Mouse (Mus musculus) mouse trophoblast stem cell (cell line): ENCODE measurements at regions not wholly inside any gene's neighbourhood (a gene's known extent, or its start where the extent isn't known, plus 50 kb on each side); places are given as distances from the start of the nearest gene placed in this dataset.
"Not testable (repeated sequence)": the region's sequence is repeated elsewhere in the genome, so short reads cannot be mapped to it uniquely, and the experiment has no call there.

Source experiments
- in situ Hi-C, 2 experiments: fragments of 300-500 bp; cut with MseI, MboI; formaldehyde crosslinking; loops; 2 replicates in 1 of 2; 3 replicates in 1 of 2; pipeline ENCODE4 v1.15.1; 2025

DNA sequence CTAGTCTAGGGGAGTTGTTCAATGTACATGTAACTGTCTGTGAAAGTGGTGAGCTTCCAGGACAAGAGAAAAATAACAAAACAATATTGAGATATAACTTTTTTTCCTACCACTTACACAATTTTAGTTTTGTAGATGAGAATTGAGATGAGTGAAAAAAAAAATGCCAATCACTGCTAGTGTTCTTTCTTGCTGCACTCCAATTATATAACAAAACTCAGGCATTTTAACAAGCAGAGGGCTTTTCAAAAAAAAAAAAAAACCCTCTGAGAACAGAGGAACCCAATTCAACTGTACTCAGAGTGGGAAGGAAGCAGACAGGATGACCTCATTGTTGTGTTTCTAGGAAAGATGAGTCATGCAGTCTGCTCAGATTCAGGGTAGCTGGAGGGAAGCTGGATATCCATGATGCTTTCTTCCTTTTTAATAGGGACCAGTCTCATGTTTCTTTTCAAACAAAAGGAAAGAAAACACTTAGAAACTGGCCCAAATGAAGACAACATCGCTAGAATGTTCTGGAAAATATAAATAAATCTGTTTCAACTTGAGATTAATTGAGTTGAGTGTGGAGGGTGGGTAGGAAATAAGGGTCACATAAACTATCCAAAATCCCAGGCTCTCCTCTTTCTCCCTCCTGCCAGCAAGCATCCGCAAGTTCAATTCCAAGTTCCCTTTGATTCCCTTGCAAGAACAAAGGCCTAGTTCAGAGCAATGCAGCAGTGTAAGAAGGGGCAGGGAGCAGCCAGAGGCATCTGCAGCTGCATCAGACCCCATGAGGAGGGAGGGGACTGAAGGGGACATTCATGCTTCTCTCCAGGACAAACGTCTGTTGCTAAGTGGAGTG, 250.6 kb downstream of the Trib2 start:
- in situ Hi-C loops, result no loop called here

DNA sequence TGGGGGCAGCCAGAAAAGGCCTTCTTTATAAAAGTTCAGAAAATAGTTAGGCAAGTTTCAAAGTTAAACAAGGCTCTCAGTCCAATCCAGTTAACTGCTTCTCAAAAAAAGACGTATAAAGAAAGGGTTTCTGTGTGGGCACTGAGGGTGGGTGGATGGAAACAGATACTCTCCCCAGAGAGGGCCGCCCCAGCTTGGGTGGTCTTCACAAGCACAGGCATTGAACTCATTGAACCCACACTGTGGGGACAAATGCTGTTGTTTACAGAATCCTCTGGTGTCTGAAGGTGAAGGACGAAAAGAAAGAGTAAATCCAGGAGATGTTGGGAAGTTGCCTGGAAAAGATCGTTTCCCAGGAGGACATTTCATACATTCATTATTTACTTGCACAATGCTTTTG, 253.9 kb downstream of the Trib2 start:
- in situ Hi-C loops, result no loop called here

DNA sequence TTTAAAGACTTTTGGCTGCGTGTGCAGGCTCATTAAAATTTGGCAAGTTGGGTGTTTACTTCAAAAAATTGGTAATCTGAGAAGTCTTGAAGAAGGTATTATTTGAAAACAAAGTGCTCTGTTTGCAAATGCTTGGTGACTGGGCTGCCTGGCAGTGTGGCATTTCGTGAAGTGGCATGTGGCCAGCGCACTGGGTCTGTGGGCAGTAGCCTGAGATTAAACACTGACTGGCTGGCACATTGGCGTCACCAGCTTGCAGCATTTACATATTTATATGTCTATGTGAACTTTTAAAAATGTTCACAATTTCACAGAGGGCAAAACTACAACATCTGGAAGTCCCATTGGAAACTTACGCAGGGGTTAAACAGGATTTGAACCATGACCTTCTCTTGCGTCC, 261.3 kb downstream of the Trib2 start:
- in situ Hi-C loops, result no loop called here

DNA sequence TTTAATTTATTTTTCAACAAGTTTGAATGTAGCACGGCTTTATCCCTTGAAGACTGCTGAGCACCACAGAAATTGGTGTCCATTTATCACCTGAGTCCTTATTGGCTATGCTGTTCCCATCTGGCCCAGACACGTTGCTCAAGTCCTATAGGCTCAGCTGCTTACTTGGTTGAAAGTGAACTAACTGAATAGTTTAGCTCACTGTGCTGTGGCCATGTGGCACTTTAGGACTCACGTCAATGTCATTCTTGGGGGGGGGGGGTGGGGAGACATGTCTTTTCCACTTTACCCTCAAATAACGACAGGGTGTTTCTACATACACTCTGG, 263.1 kb downstream of the Trib2 start:
- in situ Hi-C loops, result no loop called here

DNA sequence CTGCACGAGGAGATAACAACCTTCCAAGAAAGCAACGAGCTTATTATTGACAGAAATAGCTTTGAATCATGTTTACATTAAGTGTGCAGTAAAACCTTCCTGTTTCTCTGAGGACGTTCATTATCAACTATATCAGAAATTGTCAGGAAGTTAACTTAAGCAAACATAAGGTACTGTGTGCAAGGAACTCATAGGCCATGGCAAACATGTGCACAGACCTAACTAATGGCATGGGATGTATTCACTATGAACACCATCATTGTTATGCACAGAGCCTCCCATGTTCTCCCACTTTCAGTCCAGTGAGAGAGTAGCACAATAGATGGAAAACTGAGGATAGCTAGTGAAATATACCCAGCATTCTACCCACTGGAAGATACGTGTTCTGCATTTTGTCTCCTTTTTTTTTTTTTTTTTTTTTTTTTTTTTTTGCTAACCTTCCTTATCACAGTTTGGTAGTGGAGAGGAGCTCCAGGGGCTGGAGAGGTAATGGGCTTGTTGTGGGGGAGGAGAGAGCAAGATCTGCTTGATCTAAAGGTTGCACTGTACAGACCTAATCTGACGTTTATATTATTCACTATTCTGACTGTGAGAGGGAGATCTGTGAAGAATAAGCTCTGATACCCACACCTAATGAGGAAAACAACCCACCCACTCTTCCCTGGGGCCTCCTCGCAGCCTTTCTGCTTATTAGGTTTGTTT, 263.6 kb downstream of the Trib2 start:
- in situ Hi-C loops, result no loop called here

DNA sequence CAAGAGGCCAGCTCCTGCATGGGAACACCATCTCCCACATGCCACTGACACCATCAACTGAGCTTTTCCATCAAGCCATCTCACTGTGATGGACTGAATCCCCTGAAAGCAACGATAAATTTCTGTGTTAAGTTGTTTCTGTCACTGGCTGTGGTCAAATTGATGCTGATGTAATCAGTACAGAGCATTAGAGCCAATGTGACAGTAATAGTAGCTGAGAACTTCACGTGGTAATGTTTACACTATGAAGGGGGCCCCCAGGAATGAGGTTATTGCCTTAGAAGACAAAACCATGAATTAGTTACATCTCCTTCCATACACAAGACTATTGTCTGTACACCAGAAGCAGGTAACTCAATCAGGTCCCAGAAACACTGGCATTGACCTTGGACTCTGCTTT, 264.5 kb downstream of the Trib2 start:
- in situ Hi-C loops, result no loop called here

DNA sequence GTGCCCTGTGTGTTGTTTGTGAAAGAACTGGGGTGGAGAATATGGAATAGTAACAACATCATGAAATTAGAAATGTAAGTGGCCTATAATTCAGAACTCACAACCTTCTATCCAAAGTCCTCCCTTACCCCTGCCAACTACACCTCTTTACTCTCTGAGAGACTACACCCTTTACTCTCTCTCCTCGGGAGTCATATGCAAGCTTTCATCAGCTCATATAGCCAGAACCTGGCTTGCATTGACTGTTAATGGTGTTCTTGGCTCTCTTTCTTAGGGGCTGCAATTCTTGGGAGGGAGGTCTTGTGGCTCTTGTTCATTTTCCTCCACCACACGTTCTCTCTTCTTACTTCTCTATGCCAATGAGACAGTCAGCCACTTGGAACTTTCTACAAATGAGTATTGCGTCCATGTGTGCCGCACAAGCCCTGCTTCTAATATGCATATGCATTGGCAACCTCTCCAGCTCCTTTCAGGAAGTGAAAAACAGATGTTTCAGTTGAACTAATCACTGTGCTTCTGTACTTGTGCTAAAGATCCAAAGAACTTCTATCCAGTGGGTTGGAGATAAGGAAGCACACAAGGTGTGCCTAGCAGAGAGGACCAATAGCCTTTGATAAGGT, 265.3 kb downstream of the Trib2 start:
- in situ Hi-C loops, result no loop called here

DNA sequence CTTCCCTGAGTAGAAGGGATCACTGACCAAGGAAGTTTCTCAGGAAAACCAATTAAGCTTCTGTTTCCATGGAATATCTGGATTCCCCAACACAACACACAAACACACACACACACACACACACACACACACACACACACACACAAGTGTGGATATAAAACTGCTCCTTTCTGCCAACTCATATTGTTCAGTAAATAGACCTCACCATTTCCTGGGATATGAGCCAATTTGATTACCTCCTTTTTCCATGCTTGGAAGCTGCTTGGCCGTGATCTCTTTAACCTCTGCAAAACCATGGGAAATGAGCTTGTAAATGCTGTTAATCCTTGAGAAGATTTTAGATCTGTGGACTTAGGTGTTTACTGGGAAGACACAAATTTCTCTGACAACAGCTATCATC, 272.4 kb downstream of the Trib2 start:
- in situ Hi-C loops, result loop anchor here (25.0 kb wide), 1 partner anchor 968 kb away; no protein-coding TSS in a partner anchor

DNA sequence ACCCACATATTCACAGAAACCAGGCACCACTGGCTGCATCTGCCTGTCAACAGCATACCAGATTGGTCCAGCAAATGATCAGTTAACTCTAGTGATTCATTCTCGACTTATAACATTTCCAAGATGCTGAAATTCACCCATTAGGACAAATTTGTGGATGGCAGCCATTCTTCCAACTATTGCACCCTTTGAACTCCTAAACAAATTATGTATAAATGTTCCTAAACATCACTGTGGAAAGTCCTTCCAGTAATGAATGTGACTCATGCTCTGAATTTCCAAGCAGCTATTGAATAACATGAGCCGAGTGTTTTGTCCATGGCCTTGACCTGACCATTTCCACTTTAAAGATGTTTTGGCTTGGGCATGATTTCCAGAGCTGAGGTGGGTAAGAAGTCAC, 274.2 kb downstream of the Trib2 start:
- in situ Hi-C loops, result loop anchor here (25.0 kb wide), 1 partner anchor 970 kb away; no protein-coding TSS in a partner anchor

DNA sequence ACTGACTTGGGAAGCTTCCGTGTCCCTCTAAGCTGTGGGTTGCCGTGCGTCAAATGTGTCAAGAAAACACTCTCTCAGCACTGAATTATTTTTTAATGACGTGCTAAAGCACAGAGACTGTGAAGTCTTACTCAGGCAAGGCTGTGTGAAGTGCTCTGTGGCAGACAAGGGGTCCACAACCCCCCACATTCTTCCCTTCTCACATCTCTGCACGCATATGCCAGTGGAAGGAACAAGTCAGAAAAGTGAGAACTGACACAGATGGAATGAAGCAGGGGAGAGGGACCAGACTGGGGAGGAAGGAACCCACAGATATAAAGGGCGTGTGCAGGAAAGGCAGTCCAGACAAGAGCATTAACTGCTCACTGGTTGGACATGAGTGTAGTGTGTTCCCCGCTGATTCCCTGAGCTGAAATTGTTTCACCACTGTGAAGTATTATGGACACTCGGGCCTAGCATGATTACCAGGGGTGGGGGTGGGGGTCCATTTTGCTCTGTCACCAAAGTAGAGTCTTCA, 279.8 kb downstream of the Trib2 start:
- in situ Hi-C loops, result loop anchor here (25.0 kb wide), 1 partner anchor 975 kb away; no protein-coding TSS in a partner anchor

DNA sequence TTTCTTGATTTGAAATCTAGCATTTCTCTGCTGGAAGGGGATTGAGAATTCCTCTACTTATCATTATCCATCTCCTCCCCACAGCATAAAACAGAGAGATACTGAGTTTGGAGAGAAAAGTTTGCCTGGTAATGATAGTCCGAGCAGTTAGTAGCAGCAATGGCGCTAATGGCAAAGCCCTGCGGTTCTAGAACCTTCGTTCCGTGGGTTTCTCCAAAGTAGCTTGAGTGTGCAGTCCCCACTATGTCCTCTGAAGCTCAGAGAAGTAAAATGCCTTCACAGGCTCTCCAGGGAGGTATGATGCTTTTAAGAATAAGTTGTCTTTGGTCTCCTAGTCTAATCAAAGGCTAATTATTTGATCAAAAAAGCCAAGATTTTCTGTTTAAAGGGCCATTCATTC, 280.5 kb downstream of the Trib2 start:
- in situ Hi-C loops, result loop anchor here (25.0 kb wide), 1 partner anchor 976 kb away; no protein-coding TSS in a partner anchor

DNA sequence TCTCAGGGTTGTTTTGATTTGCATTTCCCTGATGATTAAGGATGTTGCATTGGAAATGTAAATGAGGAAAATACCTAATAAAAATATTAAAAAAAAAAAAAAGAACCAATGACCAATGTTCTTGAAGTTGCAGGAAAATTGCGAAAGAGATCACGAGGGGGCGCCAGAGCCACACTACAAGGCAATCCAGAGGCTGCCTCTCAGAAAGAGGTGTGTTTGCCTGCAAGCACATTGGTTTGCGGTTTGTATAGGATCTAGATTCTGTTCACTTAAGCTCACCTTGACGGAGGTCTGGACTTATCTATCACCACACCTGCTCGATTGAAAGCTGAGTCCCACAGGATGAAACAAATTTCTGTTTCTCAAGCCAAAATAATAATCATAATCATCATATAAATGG, 280.9 kb downstream of the Trib2 start:
- in situ Hi-C loops, result loop anchor here (25.0 kb wide), 1 partner anchor 976 kb away; no protein-coding TSS in a partner anchor

DNA sequence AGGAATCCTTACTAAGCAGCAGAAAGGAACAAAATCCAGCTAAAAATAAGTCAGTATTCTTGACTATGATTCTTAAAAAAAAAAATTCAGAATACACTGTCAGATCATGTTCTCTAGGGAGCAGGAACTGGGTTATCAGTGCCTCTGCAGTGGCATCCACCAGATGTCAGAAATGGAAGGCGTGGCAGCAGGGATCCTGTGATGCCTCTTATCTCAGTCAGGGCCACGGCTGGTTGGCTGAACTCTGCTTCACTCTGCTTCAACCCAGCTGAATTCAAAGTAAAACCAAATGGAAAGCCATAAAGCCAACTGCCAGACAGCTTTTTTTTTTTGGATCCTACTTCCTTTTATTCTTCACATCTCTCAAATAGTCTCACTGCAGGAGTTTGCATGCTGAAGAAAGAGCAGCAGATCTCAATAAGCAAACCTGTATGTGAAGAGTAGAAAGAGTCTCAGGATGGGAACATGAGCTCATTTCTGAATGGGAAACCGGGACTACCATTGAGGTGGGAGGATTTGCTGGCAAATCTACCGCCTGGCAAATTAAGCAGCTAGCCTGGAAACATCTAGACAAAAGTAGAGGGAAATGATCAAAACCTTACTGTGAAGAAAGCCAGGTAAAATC, 295.8 kb downstream of the Trib2 start:
- in situ Hi-C loops, result no loop called here

DNA sequence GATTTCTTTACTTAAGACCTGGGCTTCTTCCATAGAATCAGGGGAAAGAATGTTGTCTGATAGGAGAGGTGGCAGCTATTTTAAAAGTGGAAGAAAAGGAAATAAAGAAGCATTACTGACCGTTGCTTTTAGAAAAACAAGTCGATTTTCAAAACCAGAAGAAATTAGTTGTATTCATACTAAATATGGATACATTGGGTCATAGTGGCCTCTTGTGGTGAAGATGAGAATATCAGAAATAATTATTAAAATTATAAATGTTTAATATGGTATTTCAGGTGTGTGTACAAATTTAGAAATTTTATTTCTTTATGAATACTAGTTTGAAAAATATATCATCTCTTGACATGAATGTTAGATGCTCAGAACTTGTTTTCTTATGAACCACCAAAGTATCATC, 304.7 kb downstream of the Trib2 start:
- in situ Hi-C loops, result no loop called here

DNA sequence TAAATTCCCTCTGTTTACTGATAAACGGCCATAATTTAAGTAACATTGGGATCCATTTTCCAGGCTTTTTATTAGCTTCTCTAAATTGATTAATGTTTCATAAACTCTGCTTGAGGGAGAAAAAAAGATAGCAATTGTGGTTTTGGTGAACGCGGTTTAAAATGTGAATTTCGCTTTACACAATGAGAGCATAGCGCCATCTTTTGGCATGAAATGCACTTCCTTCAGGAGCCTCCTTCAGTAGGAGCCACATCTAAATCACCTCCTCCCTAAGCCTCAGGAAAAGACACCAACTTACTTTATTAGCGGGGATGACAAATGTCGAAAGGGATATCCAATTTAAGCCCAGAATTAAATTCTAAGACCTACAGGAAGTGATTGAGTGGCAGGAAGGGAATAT, 309.1 kb downstream of the Trib2 start:
- in situ Hi-C loops, result no loop called here

DNA sequence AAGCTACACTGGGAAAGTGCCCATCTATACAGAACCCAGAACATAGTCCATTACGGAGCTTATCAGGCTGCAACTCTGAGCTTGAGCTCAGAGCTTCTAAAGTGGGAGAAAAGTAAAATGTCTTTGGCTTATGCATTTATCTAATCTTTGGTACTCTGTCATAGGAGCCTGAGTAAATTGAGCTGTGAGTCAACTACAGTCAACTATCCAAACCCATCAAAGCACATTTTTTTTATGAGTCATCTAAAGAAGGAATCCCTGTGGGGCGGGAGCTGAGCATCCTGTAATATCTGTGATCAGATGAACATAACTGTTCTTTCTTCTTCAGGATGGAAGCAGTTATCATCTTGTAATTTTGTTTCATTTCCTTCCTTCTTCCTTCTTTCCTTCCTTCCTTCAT, 323.1 kb downstream of the Trib2 start:
- in situ Hi-C loops, result no loop called here

DNA sequence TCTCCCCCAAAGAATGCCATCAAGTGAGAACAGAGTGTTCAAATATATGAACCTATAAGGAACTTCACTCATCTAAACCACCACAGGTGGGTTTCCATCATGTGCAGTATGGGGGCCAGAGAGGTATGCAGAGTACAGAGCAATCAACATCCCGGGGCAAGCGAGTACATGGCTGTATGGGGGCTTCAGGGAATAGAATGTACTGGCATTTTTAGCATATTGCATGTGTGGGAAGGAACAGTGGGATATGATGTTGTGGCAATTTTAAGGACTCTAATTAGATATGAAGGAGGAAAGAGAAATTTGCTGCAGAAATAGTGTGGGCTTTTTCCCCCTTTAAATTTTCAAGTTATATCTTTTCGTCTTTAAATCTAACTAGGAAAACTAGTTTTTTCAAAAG, 344.0 kb downstream of the Trib2 start:
- in situ Hi-C loops, result no loop called here

DNA sequence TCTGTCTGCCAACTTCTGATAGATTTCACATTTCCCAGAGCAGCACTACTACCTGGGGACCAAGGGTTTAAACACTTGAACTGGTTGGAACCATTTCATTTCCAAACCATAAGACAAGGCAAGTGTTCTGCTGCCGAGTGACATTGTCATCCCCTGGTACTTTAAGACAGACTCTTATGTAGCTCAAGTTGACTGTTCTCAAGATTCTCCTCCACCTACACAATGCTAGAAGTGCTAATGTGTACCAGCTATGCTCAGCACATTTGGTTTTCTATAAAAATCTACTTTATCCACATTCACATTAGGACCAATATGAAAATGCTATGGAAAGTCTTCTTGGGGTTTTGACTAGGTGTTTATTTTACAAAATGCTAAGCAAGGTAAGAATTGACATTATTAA, 357.3 kb downstream of the Trib2 start:
- in situ Hi-C loops, result no loop called here

DNA sequence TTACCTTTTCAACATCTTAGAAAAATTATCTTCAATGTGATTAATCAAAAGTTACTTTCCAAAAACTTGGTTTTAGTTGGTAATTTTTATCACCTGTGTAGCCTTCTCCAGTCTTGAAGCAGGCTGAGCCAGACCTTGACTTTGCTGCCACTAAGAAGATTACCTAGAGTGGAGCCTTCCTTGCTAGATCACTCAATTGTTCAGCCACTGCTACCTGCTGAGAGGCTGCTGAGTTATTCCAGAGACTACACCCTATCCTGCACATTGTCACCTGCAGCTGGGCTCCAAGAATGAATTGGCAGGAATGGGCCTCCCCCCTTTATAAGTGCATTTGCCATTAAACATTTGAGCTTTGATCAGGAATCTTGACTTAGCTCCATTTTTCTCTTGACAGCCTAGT, 360.4 kb downstream of the Trib2 start:
- in situ Hi-C loops, result not testable (repeated sequence)

DNA sequence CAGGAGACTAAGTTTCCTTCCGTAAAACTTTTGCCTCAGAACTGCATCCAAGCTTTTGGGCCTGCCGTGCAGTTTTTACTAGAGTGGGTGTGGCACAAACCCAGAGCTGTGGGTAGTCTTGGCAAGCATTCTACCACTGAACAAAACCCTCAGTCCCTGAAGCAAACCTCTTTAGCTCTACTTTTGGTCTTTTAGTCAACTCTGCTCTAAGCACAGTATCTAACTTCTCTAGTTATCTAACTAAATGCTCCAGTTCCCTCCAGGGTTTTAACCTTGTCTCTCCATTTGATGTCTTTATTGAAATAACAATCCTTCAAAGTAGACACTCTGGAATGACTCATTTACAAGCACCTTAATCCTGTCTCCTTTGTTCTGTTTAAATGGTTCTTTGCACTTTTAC, 361.0 kb downstream of the Trib2 start:
- in situ Hi-C loops, result no loop called here

DNA sequence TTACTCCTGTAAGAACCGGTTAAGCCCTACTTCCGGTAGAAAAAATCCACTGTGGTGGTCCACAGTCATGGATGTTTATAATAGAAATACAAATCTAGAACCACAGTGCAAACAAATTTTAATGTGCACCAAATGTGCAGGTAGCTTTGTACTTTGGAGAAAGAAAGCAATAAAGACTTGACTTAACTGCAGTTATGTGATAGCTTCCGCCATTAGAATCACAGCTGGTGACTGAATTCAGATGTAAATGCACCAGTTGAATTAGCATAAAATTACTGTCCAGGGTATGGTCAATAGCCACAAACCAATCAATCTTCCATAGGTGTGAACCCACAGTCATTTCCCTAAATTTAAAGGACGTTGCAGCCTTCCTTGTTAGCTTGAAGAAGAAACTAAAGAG, 367.2 kb downstream of the Trib2 start:
- in situ Hi-C loops, result no loop called here

DNA sequence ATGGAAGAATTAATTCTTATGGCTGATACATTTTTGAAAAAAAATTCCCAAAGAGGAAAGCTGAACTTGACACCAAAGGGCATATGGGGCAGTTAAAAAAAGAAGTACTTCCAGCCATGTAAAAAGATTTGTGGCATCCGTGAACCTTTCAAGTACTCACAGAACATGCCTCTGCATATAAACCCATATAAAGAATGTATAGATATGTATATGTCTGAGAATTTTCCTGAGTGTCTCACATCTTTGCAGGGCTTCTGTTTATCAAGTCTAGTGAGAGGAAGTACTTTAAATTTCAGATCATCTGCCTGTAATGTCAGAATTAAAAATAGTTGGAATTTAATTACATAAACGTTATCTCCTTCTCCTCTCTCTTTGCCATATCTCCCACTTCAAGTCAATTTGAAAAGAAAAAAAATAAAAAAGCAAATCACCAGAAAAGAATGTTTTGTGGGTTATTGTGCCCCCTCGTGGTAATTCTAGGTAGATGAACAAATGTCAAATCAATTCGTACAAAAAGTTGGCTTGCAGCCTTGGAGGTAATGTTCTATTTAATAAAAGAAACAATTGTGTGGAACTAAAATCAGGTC, 400.4 kb downstream of the Trib2 start:
- in situ Hi-C loops, result no loop called here
